Mouse (Mus musculus): ENCODE results near the gene Crmp1. TPM values are rescaled to one million over a fixed set of nuclear protein-coding genes. Genes with fewer than 3 reads are reported as not detected.

The Crmp1 gene
- polyA plus RNA-seq, 1 experiment from 2014 or later, result 0.13 TPM

DNA sequence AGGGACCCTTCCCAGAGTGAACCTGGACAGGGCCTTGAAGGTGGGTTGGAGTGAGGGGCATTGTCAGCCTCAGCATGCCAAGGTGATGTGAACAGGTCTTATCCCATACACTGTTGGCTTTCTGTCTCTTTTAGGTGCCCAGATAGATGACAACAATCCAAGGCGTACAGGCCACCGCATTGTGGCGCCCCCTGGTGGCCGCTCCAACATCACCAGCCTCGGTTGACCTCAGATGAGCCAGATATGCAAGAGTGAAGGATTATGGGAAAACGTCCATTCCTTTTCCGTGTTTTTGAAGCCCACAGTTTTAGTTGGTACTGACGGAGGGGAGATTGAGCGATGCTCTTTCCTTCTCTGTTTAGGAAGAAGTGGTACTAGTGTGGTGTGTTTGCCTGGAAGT, 49.2 kb downstream of the Crmp1 start:
- Histone ChIP-seq H3K4me2 (ENCODE audit: low read depth, low read length) (no peak overlapping the region), H3K9ac (replicated peaks) (no peak overlapping the region), H3K36me3 (replicated peaks; ENCODE audit: insufficient read depth, low read length) (no peaks in the 10 kb centered on the region), H3K9me3 (ENCODE audit: low read length) (no peaks in the 10 kb centered on the region), H3K27ac (ENCODE audit: low read depth) (no peak overlapping the region), H3K4me1 (ENCODE audit: insufficient read depth) (no peaks in the 10 kb centered on the region), H3K4me3 (ENCODE audit: low read depth, low read length) (no peak overlapping the region), H3K27me3 (ENCODE audit: insufficient read depth, low read length) (no peaks in the 10 kb centered on the region)
- ATAC-seq (no peak), DNase-seq (no peak)
- no peak for TF ChIP-seq EP300 (IDR thresholded peaks at IDR 0.05; ENCODE audit: low read depth)
- TF ChIP-seq CTCF (IDR thresholded peaks at IDR 0.05; ENCODE audit: low read depth), result peak; percentile 62
- 55% methylated on average over 9 of the region's 9 CpGs for whole genome bisulfite sequencing (ENCODE audit: insufficient replicate concordance)

DNA sequence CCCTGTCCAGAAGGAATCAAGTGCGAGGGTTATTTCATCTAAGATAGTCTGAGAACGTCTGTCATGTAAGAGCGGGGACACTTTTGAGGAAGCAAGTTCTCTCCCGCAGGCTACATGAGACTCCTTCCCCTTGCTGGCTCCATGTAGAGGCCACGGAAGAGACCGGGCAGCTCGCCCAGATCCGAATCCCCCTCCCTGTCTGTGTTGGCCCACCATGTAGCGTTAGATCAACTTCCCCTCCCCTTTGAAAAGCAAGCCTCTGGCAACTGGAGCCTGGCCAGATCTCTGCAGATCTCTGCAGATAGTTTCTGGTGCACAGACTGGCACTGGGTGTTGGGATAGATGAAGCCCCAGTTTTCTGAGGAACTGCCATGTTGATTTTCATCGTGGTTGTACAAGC, 55.0 kb downstream of the Crmp1 start:
- DNase-seq, result no peak
- H3K4me3 ChIP-seq (ENCODE audit: low read depth, low read length), result no peak overlapping the region
- no peak for TF ChIP-seq CTCF (IDR thresholded peaks at IDR 0.05; ENCODE audit: low read depth)
- no peak for TF ChIP-seq EP300 (IDR thresholded peaks at IDR 0.05; ENCODE audit: low read depth)
- WGBS (ENCODE audit: insufficient replicate concordance), result 61% methylated on average over 10 of the region's 10 CpGs
- H3K4me2 ChIP-seq (ENCODE audit: low read depth, low read length), result no peak overlapping the region
- H3K4me1 ChIP-seq (ENCODE audit: insufficient read depth), result no peaks in the 10 kb centered on the region
- no peaks in the 10 kb centered on the region for H3K27me3 ChIP-seq (ENCODE audit: insufficient read depth, low read length)
- H3K27ac ChIP-seq (ENCODE audit: low read depth), result no peak overlapping the region
- H3K9ac ChIP-seq (replicated peaks), result no peak overlapping the region
- no peak for ATAC-seq
- no peaks in the 10 kb centered on the region for H3K36me3 ChIP-seq (replicated peaks; ENCODE audit: insufficient read depth, low read length)
- no peaks in the 10 kb centered on the region for H3K9me3 ChIP-seq (ENCODE audit: low read length)

DNA sequence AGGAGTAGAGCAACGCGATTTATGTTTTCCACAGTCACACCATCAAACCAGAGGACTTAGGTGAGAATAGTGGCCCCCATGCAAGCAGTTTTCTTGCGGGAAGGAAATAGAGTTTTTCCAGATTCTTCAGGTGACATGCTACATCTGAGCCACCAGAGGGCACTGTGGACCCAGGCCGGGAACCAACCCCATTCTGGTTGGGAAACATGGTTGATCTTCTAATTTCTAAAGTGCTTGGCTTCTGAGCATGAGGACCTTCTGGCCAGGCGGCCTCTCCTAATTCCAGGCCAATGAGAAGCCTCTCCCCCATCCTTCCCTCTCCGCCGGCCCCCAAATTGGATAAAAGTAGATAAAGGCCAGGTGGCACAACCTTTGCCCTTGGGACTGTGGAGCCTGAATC, 56.6 kb downstream of the Crmp1 start:
- peak; percentile 85 for TF ChIP-seq CTCF (IDR thresholded peaks at IDR 0.05; ENCODE audit: low read depth)
- TF ChIP-seq EP300 (IDR thresholded peaks at IDR 0.05; ENCODE audit: low read depth), result no peak
- WGBS (ENCODE audit: insufficient replicate concordance), result 11% methylated on average over 7 of the region's 7 CpGs
- Histone ChIP-seq H3K9ac (replicated peaks) (no peak overlapping the region), H3K36me3 (replicated peaks; ENCODE audit: insufficient read depth, low read length) (no peaks in the 10 kb centered on the region), H3K4me2 (ENCODE audit: low read depth, low read length) (no peak overlapping the region), H3K4me3 (ENCODE audit: low read depth, low read length) (no peak overlapping the region), H3K9me3 (ENCODE audit: low read length) (no peaks in the 10 kb centered on the region), H3K4me1 (ENCODE audit: insufficient read depth) (no peaks in the 10 kb centered on the region), H3K27ac (ENCODE audit: low read depth) (no peak overlapping the region), H3K27me3 (ENCODE audit: insufficient read depth, low read length) (no peaks in the 10 kb centered on the region)
- ATAC-seq (no peak), DNase-seq (peak; percentile 34)

GRCm38 (mm10) chr5:37310026-37310425, 68.3 kb downstream of the Crmp1 start:
- no peaks in the 10 kb centered on the region for H3K9me3 ChIP-seq (ENCODE audit: low read length)
- no peak overlapping the region for H3K4me2 ChIP-seq (ENCODE audit: low read depth, low read length)
- no peak overlapping the region for H3K4me3 ChIP-seq (ENCODE audit: low read depth, low read length)
- TF ChIP-seq EP300 (IDR thresholded peaks at IDR 0.05; ENCODE audit: low read depth) (no peak), CTCF (IDR thresholded peaks at IDR 0.05; ENCODE audit: low read depth) (no peak)
- ATAC-seq (no peak), DNase-seq (no peak)
- H3K4me1 ChIP-seq (ENCODE audit: insufficient read depth), result no peaks in the 10 kb centered on the region
- H3K27me3 ChIP-seq (ENCODE audit: insufficient read depth, low read length), result no peaks in the 10 kb centered on the region
- H3K36me3 ChIP-seq (replicated peaks; ENCODE audit: insufficient read depth, low read length), result no peaks in the 10 kb centered on the region
- 79% methylated on average over 9 of the region's 9 CpGs for WGBS (ENCODE audit: insufficient replicate concordance)
- H3K9ac ChIP-seq (replicated peaks), result no peak overlapping the region
- H3K27ac ChIP-seq (ENCODE audit: low read depth), result no peak overlapping the region

- Histone ChIP-seq H3K36me3 (replicated peaks; ENCODE audit: insufficient read depth, low read length) (no peaks in the 10 kb centered on the region), H3K9me3 (ENCODE audit: low read length) (no peaks in the 10 kb centered on the region), H3K4me3 (ENCODE audit: low read depth, low read length) (no peak overlapping the region), H3K27ac (ENCODE audit: low read depth) (no peak overlapping the region), H3K4me2 (ENCODE audit: low read depth, low read length) (no peak overlapping the region), H3K27me3 (ENCODE audit: insufficient read depth, low read length) (no peaks in the 10 kb centered on the region), H3K4me1 (ENCODE audit: insufficient read depth) (no peaks in the 10 kb centered on the region), H3K9ac (replicated peaks) (no peak overlapping the region)
- TF ChIP-seq EP300 (IDR thresholded peaks at IDR 0.05; ENCODE audit: low read depth) (no peak), CTCF (IDR thresholded peaks at IDR 0.05; ENCODE audit: low read depth) (no peak)
- no peak for ATAC-seq
- WGBS (ENCODE audit: insufficient replicate concordance), result 76% methylated on average over 12 of the region's 12 CpGs
- DNase-seq, result no peak
Observed at GRCm38 (mm10) chr5:37312980-37313722, 71.4 kb downstream of the Crmp1 start.

DNA sequence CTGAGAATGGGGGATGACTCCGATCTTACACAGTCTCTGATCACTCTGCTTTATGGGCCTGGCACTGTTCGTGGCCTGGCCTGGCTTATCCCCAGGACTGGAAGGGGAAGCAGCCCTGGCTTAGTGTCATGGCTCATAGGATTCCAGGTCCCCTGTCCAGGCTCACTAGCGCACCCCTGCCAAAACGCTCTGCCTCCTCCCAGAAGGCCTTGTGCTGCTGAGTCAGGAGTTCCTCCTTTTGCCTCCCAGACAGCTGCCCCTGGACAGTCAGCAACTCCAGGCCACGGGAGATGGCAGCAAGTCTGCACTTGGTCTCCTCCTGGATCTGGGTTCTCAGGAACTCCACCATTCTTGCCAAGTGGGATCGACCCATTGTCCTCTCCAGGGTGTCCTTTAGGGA, 77.0 kb downstream of the Crmp1 start:
- DNase-seq (no peak), ATAC-seq (no peak)
- Histone ChIP-seq H3K4me1 (ENCODE audit: insufficient read depth) (no peaks in the 10 kb centered on the region), H3K27ac (ENCODE audit: low read depth) (no peak overlapping the region), H3K4me2 (ENCODE audit: low read depth, low read length) (no peak overlapping the region), H3K9ac (replicated peaks) (no peak overlapping the region), H3K9me3 (ENCODE audit: low read length) (no peaks in the 10 kb centered on the region), H3K4me3 (ENCODE audit: low read depth, low read length) (no peak overlapping the region), H3K27me3 (ENCODE audit: insufficient read depth, low read length) (no peaks in the 10 kb centered on the region), H3K36me3 (replicated peaks; ENCODE audit: insufficient read depth, low read length) (no peaks in the 10 kb centered on the region)
- TF ChIP-seq EP300 (IDR thresholded peaks at IDR 0.05; ENCODE audit: low read depth) (no peak), CTCF (IDR thresholded peaks at IDR 0.05; ENCODE audit: low read depth) (no peak)
- 56% methylated on average over 6 of the region's 6 CpGs for WGBS (ENCODE audit: insufficient replicate concordance)
